Mouse (Mus musculus) common myeloid progenitor, adult 5-6 weeks (primary cell): ENCODE data around the gene Gmeb2. TPM values are rescaled to one million over a fixed set of nuclear protein-coding genes. Genes with fewer than 3 reads are reported as not detected.

Experiments used
- ATAC-seq: replicated peaks from 2 replicates; pipeline ENCODE4 v1.8.0; 2016; ENCODE audit warnings: low read depth, mild to moderate bottlenecking, moderate TSS enrichment, inconsistent platforms; ENCODE audit not compliant: poor library complexity, severe bottlenecking
- total RNA-seq: library from RNA; stranded (forward); fragments of 200-1000, 187-1606 nt; gene quantifications from 2 replicates; pipeline ENCODE4 v1.2.3, GENCODE M21; 2017

The Gmeb2 gene
- total RNA-seq, 1 experiment from 2014 or later: 19.7 TPM

- ATAC-seq: no peak
Measured at GRCm38 (mm10) chr2:181233443-181233842, 54.4 kb downstream of the Gmeb2 start.

- ATAC-seq: no peak
Measured at GRCm38 (mm10) chr2:181231171-181231570, 56.7 kb downstream of the Gmeb2 start.

- ATAC-seq: no peak
Measured at GRCm38 (mm10) chr2:181228335-181228734, 59.5 kb downstream of the Gmeb2 start.

GRCm38 (mm10) chr2:181227122-181227521, 60.7 kb downstream of the Gmeb2 start:
- ATAC-seq: no peak

GRCm38 (mm10) chr2:181224994-181225393, 62.8 kb downstream of the Gmeb2 start:
- ATAC-seq: no peak

- no peak for ATAC-seq
Measured at GRCm38 (mm10) chr2:181220361-181220760, 67.5 kb downstream of the Gmeb2 start.

GRCm38 (mm10) chr2:181219538-181220216, 68.2 kb downstream of the Gmeb2 start, which contains the start of gene Fndc11:
TSS of gene Fndc11 (plus strand) at chr2:181220013.
- ATAC-seq: peak; percentile 96

GRCm38 (mm10) chr2:181218881-181219485, 68.9 kb downstream of the Gmeb2 start:
- ATAC-seq: 0 out of 2 replicates have a peak, but pooled peaks have one; percentile 1

GRCm38 (mm10) chr2:181216037-181216436, 71.8 kb downstream of the Gmeb2 start:
- no peak for ATAC-seq

- peak; percentile 85 for ATAC-seq
Measured at GRCm38 (mm10) chr2:181213021-181213445, 74.8 kb downstream of the Gmeb2 start, which contains the start of gene Srms. TSS of gene Srms (minus strand) at chr2:181213185.

- ATAC-seq: peak; percentile 50
Measured at GRCm38 (mm10) chr2:181212389-181213020, 75.3 kb downstream of the Gmeb2 start.

- no peak for ATAC-seq
Measured at GRCm38 (mm10) chr2:181206118-181206517, 81.7 kb downstream of the Gmeb2 start.

- ATAC-seq: no peak
Measured at GRCm38 (mm10) chr2:181205678-181206077, 82.2 kb downstream of the Gmeb2 start.

GRCm38 (mm10) chr2:181202886-181203285, 84.9 kb downstream of the Gmeb2 start:
- ATAC-seq: no peak

GRCm38 (mm10) chr2:181202422-181202821, 85.4 kb downstream of the Gmeb2 start, which contains the start of gene Ptk6:
TSS of gene Ptk6 (minus strand) at chr2:181202789.
- ATAC-seq: no peak

GRCm38 (mm10) chr2:181201606-181202005, 86.2 kb downstream of the Gmeb2 start:
- ATAC-seq: no peak

Other genes with a start within 250 kb of the Gmeb2 start
- gene Chrna4, start 244.5 kb downstream of the Gmeb2 start, total RNA-seq: not detected in 2 replicates
- gene Kcnq2, start 152.7 kb downstream of the Gmeb2 start, total RNA-seq: 0.09 TPM in 1 of 2 replicates, not detected in the other
- gene Eef1a2, start 131.0 kb downstream of the Gmeb2 start, total RNA-seq: not detected in 2 replicates
- 70.0 and 92.5 TPM in 2 replicates for gene Ppdpf, start 100.8 kb downstream of the Gmeb2 start, total RNA-seq
- not detected in 2 replicates for gene Ptk6, start 85.2 kb downstream of the Gmeb2 start, total RNA-seq
- not detected in 2 replicates for gene Srms, start 74.8 kb downstream of the Gmeb2 start, total RNA-seq
- not detected in 2 replicates for gene Fndc11, start 68.0 kb downstream of the Gmeb2 start, total RNA-seq
- gene Helz2, start 46.0 kb downstream of the Gmeb2 start, total RNA-seq: 5.5 and 7.1 TPM in 2 replicates
- gene Stmn3, start 26.5 kb upstream of the Gmeb2 start, total RNA-seq: not detected in 2 replicates
- gene Rtel1, start 31.7 kb upstream of the Gmeb2 start, total RNA-seq: 43.2 and 54.8 TPM in 2 replicates
- gene Zgpat, start 76.9 kb upstream of the Gmeb2 start, total RNA-seq: 34.4 and 38.0 TPM in 2 replicates
- 39.3 and 82.5 TPM in 2 replicates for gene Arfrp1, start 77.4 kb upstream of the Gmeb2 start, total RNA-seq
- 9.2 and 30.3 TPM in 2 replicates for gene Lime1, start 92.0 kb upstream of the Gmeb2 start, total RNA-seq
- gene Zbtb46, start 171.4 kb upstream of the Gmeb2 start, total RNA-seq: 7.5 and 8.9 TPM in 2 replicates
- not detected in 2 replicates for gene Abhd16b, start 205.2 kb upstream of the Gmeb2 start, total RNA-seq
- gene Tpd52l2, start 209.1 kb upstream of the Gmeb2 start, total RNA-seq: 148 and 155 TPM in 2 replicates
- 30.1 and 31.7 TPM in 2 replicates for gene Dnajc5, start 232.4 kb upstream of the Gmeb2 start, total RNA-seq